Mouse (Mus musculus): ENCODE results near the gene Cryga. TPM values are rescaled to one million over a fixed set of nuclear protein-coding genes. Genes with fewer than 3 reads are reported as not detected.
"Not testable (repeated sequence)": the region's sequence is repeated elsewhere in the genome, so short reads cannot be mapped to it uniquely, and the experiment has no call there.

Gene Cryga
- polyA plus RNA-seq, 1 experiment from 2014 or later, result not detected

DNA sequence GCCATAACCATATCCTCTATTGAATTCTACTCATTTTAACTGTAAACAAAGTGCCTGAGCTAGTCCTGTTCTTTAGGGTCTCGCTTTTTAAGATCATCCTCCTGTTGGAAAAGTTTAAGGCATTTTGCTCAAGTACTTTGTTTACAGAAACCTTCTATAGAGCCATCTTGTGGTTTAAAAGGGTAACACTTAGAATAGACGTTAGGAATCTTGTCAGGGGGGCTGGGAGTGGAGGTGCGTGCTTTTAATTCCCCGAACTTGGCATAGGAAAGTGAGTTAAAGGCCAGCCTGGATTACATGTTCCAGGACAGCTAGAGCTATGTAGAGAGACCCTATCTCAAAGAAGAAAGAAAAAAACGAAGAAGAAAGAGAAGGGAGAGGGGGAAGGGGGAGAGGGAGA, 27.6 kb downstream of the Cryga start:
- peak; percentile 9 for DNase-seq (ENCODE audit: low spot score)
- 13% methylated on average over 5 of the region's 5 CpGs for WGBS

DNA sequence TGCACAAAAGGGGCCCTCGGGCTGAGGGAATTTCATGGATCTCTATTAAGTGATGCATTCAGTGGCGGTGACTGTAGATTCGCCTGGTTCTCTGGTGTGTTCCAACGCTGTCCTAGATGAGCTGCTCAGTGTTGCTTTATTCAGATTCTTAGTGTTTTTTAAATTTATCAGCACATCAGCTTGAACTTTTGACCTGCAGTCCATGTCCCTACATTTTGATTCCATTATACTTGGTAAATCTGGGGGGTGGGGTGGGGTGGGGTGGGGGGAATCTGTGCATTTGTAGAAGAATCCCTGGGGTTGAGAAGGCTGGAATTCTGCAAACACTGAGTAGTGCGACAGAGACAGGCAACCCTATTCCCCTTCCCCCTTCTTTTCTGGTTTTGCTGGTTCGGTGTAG, 29.6 kb downstream of the Cryga start, which contains the start of gene Crygc:
TSS of gene Crygc (minus strand) at position 101 of the 400 bp plus-strand sequence.
- Histone ChIP-seq H3K4me2 (replicated peaks; ENCODE audit: low read depth, low read length) (no peak within 1 kb of the TSS), H3K27ac (ENCODE audit: low read length) (no peak within 1 kb of the TSS), H3K4me3 (ENCODE audit: low read depth, low read length) (no peak within 1 kb of the TSS), H3K36me3 (ENCODE audit: insufficient read depth, low read length) (no peaks in the 10 kb centered on the region), H3K4me1 (ENCODE audit: insufficient read depth, low read depth, low read length) (no peaks in the 10 kb centered on the region), H3K9ac (replicated peaks; ENCODE audit: low read depth) (no peak within 1 kb of the TSS), H3K27me3 (replicated peaks; ENCODE audit: insufficient read depth, low read length) (no peaks in the 10 kb centered on the region), H3K9me3 (ENCODE audit: low read length) (no peaks in the 10 kb centered on the region)
- WGBS, result 54% methylated on average over 6 of the region's 6 CpGs
- TF ChIP-seq CTCF (IDR thresholded peaks at IDR 0.05) (no peak), EP300 (IDR thresholded peaks at IDR 0.05) (no peak)
- ATAC-seq (no peak), DNase-seq (ENCODE audit: low spot score) (no peak)

More for the DNA sequence above, 27.6 kb downstream of the Cryga start:
- Histone ChIP-seq H3K4me2 (replicated peaks; ENCODE audit: low read depth, low read length) (no peak overlapping the region), H3K27ac (ENCODE audit: low read length) (no peak overlapping the region), H3K4me3 (ENCODE audit: low read depth, low read length) (no peak overlapping the region), H3K4me1 (ENCODE audit: insufficient read depth, low read depth, low read length) (no peaks in the 10 kb centered on the region), H3K9ac (replicated peaks; ENCODE audit: low read depth) (no peak overlapping the region), H3K27me3 (replicated peaks; ENCODE audit: insufficient read depth, low read length) (no peaks in the 10 kb centered on the region), H3K9me3 (ENCODE audit: low read length) (no peaks in the 10 kb centered on the region), H3K36me3 (ENCODE audit: insufficient read depth, low read length) (no peaks in the 10 kb centered on the region)
- TF ChIP-seq EP300 (IDR thresholded peaks at IDR 0.05) (no peak), CTCF (IDR thresholded peaks at IDR 0.05) (peak; percentile 42)
- no peak for ATAC-seq

DNA sequence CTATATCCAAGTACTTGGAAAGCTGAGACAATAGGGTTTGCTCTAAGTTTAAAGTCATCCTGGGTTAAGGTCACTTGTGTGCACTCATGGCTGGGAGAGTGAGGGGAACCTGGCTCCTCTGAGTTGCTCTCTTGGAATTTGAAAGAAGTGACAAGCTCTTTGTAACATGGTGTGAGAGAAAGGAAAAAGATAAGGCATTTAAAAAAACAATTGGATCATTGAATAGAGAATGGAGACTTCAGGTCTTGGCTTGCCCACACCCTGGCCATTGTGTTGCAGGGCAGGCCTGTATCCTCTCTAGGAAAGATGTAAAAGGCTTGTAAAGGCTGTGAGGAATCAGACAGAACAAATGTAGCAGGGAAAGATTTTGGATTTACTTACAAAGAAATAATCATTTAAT, 35.3 kb downstream of the Cryga start:
- DNase-seq (ENCODE audit: low spot score), result no peak
- no peaks in the 10 kb centered on the region for H3K27me3 ChIP-seq (replicated peaks; ENCODE audit: insufficient read depth, low read length)
- H3K4me2 ChIP-seq (replicated peaks; ENCODE audit: low read depth, low read length), result no peak overlapping the region
- no peaks in the 10 kb centered on the region for H3K36me3 ChIP-seq (ENCODE audit: insufficient read depth, low read length)
- no peak overlapping the region for H3K4me3 ChIP-seq (ENCODE audit: low read depth, low read length)
- TF ChIP-seq EP300 (IDR thresholded peaks at IDR 0.05) (no peak), CTCF (IDR thresholded peaks at IDR 0.05) (no peak)
- H3K4me1 ChIP-seq (ENCODE audit: insufficient read depth, low read depth, low read length), result no peaks in the 10 kb centered on the region
- no peak overlapping the region for H3K9ac ChIP-seq (replicated peaks; ENCODE audit: low read depth)
- no peak overlapping the region for H3K27ac ChIP-seq (ENCODE audit: low read length)
- no peak for ATAC-seq
- H3K9me3 ChIP-seq (ENCODE audit: low read length), result no peaks in the 10 kb centered on the region

DNA sequence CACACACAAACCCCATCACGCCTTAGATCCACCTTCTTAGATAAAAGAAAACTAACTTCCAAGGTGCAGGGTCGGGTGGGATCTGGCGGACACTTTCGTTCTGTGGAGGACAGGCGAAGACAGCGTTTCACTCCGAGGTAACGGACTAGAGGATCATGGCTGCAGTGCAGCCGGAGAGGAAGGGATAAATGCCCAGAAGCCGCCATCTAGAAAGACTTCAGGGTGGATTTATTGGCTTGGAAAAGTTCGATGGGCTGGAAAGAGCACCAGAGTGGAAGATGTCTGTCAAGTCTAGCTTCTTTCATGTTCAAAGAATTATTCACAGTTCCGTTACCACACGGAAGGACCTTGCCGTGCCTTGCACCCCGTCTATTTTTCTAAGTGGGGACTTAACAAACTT, 39.0 kb downstream of the Cryga start:
- Histone ChIP-seq H3K27ac (ENCODE audit: low read length) (no peak overlapping the region), H3K4me3 (ENCODE audit: low read depth, low read length) (no peak overlapping the region), H3K9me3 (ENCODE audit: low read length) (no peaks in the 10 kb centered on the region), H3K27me3 (replicated peaks; ENCODE audit: insufficient read depth, low read length) (no peaks in the 10 kb centered on the region), H3K36me3 (ENCODE audit: insufficient read depth, low read length) (no peaks in the 10 kb centered on the region), H3K9ac (replicated peaks; ENCODE audit: low read depth) (no peak overlapping the region), H3K4me1 (ENCODE audit: insufficient read depth, low read depth, low read length) (no peaks in the 10 kb centered on the region), H3K4me2 (replicated peaks; ENCODE audit: low read depth, low read length) (no peak overlapping the region)
- TF ChIP-seq EP300 (IDR thresholded peaks at IDR 0.05), result no peak
- no peak for TF ChIP-seq CTCF (IDR thresholded peaks at IDR 0.05)
- 81% methylated on average over 15 of the region's 15 CpGs for WGBS
- DNase-seq (ENCODE audit: low spot score) (no peak), ATAC-seq (no peak)

DNA sequence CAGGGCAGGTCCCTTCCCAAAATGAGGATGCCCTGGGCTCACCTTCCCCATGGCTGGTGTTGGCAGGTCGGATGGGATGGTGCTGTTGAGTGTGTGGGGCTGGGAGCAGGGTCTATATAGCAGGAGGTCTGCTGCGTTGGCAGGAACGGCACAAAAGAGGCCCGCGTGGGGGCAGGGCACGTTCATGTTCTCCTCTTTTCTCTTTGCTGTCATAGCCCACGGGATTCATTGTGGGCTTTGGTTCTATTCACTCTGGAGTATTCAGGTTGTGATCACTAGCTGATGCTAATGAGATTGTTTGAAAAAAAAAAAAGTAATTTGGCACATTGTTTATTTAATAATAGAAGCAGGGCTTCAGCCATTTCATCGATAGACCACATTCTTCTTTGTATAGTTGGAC, 39.8 kb downstream of the Cryga start, which contains the start of gene Crygd:
TSS of gene Crygd (minus strand) at position 101 of the 400 bp plus-strand sequence.
- no peaks in the 10 kb centered on the region for H3K27me3 ChIP-seq (replicated peaks; ENCODE audit: insufficient read depth, low read length)
- no peaks in the 10 kb centered on the region for H3K9me3 ChIP-seq (ENCODE audit: low read length)
- H3K36me3 ChIP-seq (ENCODE audit: insufficient read depth, low read length), result no peaks in the 10 kb centered on the region
- no peak within 1 kb of the TSS for H3K9ac ChIP-seq (replicated peaks; ENCODE audit: low read depth)
- DNase-seq (ENCODE audit: low spot score) (no peak), ATAC-seq (no peak)
- WGBS, result 85% methylated on average over 8 of the region's 8 CpGs
- H3K4me2 ChIP-seq (replicated peaks; ENCODE audit: low read depth, low read length), result no peak within 1 kb of the TSS
- no peaks in the 10 kb centered on the region for H3K4me1 ChIP-seq (ENCODE audit: insufficient read depth, low read depth, low read length)
- no peak within 1 kb of the TSS for H3K4me3 ChIP-seq (ENCODE audit: low read depth, low read length)
- TF ChIP-seq EP300 (IDR thresholded peaks at IDR 0.05) (no peak), CTCF (IDR thresholded peaks at IDR 0.05) (no peak)
- H3K27ac ChIP-seq (ENCODE audit: low read length), result no peak within 1 kb of the TSS

DNA sequence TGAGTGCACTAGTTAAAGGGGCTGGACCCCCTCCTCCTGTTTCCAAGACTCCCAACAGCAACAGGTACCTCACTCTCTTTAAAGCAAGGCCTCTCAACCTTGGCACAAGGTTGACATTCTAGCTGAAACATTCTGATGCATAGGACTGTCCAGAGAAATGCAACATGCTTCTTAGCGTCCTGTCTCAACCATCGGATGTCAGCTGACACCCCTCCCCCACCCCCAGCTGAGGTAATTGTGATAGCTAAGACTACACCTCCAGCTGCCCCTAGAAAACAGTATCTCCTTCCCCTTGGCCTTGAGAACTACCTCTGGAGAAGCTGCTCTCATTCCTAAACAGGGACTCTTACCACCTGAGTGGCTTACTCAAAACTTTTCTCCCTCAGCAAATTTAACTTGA, 51.0 kb downstream of the Cryga start:
- no peaks in the 10 kb centered on the region for H3K4me1 ChIP-seq (ENCODE audit: insufficient read depth, low read depth, low read length)
- H3K9ac ChIP-seq (replicated peaks; ENCODE audit: low read depth), result no peak overlapping the region
- H3K27me3 ChIP-seq (replicated peaks; ENCODE audit: insufficient read depth, low read length), result no peaks in the 10 kb centered on the region
- 21% methylated on average over 2 of the region's 2 CpGs for WGBS
- no peak for TF ChIP-seq EP300 (IDR thresholded peaks at IDR 0.05)
- no peak for TF ChIP-seq CTCF (IDR thresholded peaks at IDR 0.05)
- no peaks in the 10 kb centered on the region for H3K36me3 ChIP-seq (ENCODE audit: insufficient read depth, low read length)
- no peak overlapping the region for H3K4me2 ChIP-seq (replicated peaks; ENCODE audit: low read depth, low read length)
- ATAC-seq (no peak), DNase-seq (ENCODE audit: low spot score) (no peak)
- H3K4me3 ChIP-seq (ENCODE audit: low read depth, low read length), result no peak overlapping the region
- H3K9me3 ChIP-seq (ENCODE audit: low read length), result no peaks in the 10 kb centered on the region
- no peak overlapping the region for H3K27ac ChIP-seq (ENCODE audit: low read length)

DNA sequence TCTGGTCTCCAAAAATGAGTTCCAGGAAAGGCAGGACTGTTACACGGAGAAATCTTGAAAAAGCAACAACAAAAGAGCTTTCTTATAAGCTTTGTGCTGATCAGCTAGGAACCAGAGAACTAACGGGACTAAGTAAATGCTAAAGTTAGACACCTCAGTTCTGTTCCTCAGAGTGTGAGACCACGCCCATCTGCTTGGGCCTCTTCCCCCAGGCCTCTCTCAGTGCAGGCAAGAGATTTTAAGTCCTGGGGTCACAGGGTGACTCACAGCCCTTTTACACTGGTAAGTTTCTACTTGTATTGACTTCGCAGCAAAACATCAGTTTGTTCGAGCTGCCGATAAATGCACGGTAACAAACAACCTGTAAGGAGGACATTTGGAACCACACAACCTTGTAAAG, 51.5 kb downstream of the Cryga start:
- no peak overlapping the region for H3K4me2 ChIP-seq (replicated peaks; ENCODE audit: low read depth, low read length)
- WGBS, result 55% methylated on average over 7 of the region's 7 CpGs

DNA sequence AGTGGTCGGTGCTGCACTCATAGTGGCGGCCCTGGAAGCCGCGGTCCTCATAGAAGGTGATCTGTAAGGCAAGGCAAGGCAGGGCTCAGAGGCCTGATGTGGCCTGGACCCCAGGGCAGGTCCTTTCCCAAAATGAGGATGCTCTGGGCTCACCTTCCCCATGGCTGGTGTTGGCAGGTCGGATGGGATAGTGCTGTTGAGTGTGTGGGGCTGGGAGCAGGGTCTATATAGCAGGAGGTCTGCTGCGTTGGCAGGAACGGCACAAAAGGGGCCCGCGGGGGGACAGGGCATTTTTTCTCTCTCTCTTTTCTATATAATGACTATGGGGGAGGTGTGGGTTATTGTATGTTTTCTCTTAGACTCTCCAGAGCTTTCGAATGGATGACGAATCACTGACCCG, 52.2 kb downstream of the Cryga start, which contains the start of gene Cryge:
TSS of gene Cryge (minus strand) at position 198 of the 400 bp plus-strand sequence.
- not testable (repeated sequence) for H3K9me3 ChIP-seq (ENCODE audit: low read length); H3K9ac ChIP-seq (replicated peaks; ENCODE audit: low read depth); H3K4me2 ChIP-seq (replicated peaks; ENCODE audit: low read depth, low read length); H3K4me1 ChIP-seq (ENCODE audit: insufficient read depth, low read depth, low read length); H3K27ac ChIP-seq (ENCODE audit: low read length); H3K4me3 ChIP-seq (ENCODE audit: low read depth, low read length); H3K36me3 ChIP-seq (ENCODE audit: insufficient read depth, low read length); DNase-seq (ENCODE audit: low spot score); ATAC-seq; H3K27me3 ChIP-seq (replicated peaks; ENCODE audit: insufficient read depth, low read length)
- WGBS, result 42% methylated on average over 10 of the region's 12 CpGs

More for the DNA sequence above, 51.5 kb downstream of the Cryga start:
- no peak overlapping the region for H3K9ac ChIP-seq (replicated peaks; ENCODE audit: low read depth)
- no peaks in the 10 kb centered on the region for H3K4me1 ChIP-seq (ENCODE audit: insufficient read depth, low read depth, low read length)
- no peak for TF ChIP-seq EP300 (IDR thresholded peaks at IDR 0.05)
- TF ChIP-seq CTCF (IDR thresholded peaks at IDR 0.05), result no peak
- H3K36me3 ChIP-seq (ENCODE audit: insufficient read depth, low read length), result no peaks in the 10 kb centered on the region
- H3K9me3 ChIP-seq (ENCODE audit: low read length), result no peaks in the 10 kb centered on the region
- H3K27me3 ChIP-seq (replicated peaks; ENCODE audit: insufficient read depth, low read length), result no peaks in the 10 kb centered on the region
- no peak overlapping the region for H3K27ac ChIP-seq (ENCODE audit: low read length)
- DNase-seq (ENCODE audit: low spot score) (no peak), ATAC-seq (no peak)
- H3K4me3 ChIP-seq (ENCODE audit: low read depth, low read length), result no peak overlapping the region

Measured in lung, postnatal 0 days (tissue).